Mouse (Mus musculus): Measurements from ENCODE around the gene Fbp1.
"Not testable (repeated sequence)": the region's sequence is repeated elsewhere in the genome, so short reads cannot be mapped to it uniquely, and the experiment has no call there.

Fbp1 gene

GRCm38 (mm10) chr13:62883925-62884324 lies 4.2 kb downstream of the Fbp1 start:
- no peak for DNase-seq

DNA sequence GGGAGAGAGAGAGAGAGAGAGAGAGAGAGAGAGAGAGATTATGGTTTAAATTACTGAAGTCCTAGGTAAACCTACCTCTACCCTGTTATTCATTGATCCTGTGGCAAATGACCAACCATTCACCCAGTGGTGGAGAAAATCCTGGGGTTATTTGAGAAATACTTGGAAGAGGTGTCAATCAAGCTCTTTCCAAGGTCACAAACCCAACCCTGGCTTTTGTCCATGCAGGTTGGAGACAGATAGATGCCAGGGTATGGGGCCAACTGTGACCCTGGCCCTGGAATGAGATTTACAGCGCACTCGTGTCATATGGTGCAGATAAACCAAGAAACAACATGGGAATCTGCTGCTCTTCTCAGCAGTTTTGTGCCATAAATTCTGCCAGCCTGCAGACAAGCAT lies 4.6 kb downstream of the Fbp1 start:
- DNase-seq, result no peak

- DNase-seq, result no peak
Observed at GRCm38 (mm10) chr13:62882856-62883255, 5.2 kb downstream of the Fbp1 start.

DNA sequence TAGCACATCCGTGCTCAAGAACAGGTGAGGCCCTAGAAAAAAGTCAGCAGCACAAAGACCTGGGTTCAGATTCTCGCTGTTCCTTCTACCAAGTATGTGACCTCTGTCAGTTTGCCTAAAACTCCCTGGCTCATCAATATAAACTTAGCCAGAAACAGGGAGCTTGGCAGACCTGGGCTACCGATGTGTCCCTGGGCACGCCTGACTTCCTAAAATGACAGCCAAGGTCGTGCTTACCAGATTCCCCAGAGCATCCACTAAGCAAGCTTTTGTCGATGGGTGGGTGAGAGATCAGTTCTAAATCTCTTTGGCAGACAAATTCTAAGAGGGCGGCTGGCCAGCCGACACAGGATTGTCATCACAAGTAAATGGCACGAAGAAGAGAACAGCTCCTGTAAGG lies 6.7 kb downstream of the Fbp1 start:
- DNase-seq, result no peak

- peak; percentile 28 to 54 for DNase-seq
Observed at GRCm38 (mm10) chr13:62879831-62880615, 8.1 kb downstream of the Fbp1 start.

- DNase-seq, result no peak
Observed at GRCm38 (mm10) chr13:62879411-62879810, 8.7 kb downstream of the Fbp1 start.

- no peak for DNase-seq
Observed at GRCm38 (mm10) chr13:62877247-62877646, 10.8 kb downstream of the Fbp1 start.

DNA sequence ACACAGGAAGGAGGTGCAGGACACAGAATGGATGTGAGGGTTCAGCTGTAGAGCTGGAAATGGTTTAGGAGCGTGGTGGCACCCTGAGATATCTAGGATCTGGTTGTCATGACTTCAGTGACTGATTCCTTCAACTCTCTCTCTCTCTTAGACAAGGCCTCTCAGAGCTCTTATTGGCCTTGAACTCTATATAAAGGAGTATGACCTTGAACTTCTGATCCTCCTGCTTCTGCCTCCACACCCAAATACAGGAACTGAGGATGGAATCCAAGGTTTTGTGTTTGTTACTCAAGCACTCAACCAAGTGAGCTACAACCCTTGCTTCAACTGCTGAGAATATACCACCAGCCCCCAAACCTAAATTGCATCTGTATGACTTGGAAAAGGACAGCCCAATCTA lies 12.0 kb downstream of the Fbp1 start:
- DNase-seq, result no peak

DNA sequence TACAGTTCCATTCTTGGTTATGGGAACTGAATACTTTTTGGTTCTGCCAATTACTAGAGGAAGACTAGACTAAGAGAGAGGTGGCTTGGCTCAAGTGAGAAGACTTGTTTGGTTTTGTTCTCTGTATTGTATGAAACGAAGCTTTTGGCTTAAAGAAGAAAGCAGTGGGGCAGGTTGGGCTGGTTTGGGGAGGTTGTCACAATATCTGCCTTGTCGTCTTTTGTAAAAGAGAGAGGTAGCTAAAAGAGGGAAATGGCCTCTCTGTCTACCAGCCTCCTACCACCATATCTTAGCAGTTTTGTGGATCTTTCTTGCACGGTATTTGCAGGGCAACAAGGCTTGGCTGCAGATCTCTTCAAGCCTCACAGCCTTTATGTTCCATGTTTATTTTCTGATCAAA lies 15.8 kb downstream of the Fbp1 start:
- no peak for DNase-seq

DNA sequence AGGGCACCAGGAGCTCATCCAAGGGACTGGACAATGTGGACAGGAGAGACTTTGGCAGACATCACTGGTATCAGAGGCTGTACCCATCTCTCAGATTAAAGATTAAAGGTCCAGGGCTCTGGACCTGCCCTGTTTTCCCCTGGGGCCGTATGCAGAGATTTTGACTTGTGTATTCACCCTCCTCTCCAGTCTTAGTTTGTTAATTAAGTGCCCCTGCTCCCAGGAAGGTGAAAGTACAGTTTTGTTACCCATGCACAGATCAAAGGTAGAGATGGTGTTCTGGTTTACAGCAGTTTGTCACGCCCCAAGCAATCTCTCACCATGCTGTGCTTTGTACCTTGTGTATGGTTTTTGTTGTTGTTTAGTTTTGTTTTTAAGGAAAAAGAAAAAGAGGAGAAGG lies 17.5 kb downstream of the Fbp1 start:
- no peak for DNase-seq

- DNase-seq, result no peak
Observed at GRCm38 (mm10) chr13:62866817-62867216, 21.3 kb downstream of the Fbp1 start.

DNA sequence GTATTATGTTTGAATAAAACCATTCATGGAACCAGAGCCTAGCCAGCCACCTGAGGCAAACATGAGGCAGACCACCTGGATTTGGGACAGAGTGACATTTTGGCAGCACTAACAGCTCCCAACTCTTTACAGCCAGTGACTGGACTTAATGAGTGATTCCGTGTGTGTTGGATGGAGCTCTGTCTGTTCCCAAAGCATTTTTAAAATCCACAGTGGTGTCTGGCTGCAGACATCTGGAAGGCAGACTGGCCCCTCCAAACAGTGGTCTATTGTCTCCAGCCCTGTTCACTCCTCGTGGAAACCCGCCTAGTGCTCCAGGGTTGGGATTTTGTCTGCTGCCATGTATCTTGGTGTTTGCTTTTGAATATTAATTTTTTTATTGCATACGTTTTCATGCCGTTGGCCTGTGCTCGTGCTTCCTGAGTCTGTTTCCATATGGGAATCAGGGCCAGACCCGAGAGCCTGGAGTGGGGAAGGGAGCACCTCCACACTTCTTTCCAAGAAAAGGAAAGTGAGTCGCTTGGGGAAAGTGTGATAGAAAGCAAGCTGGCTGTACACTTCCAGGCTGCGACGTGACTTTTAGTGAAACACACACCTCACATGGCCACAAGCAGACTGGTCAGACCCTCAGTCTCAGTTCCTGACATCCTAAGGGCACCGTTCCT lies 22.3 kb downstream of the Fbp1 start:
- DNase-seq, result no peak

- no peak for DNase-seq
Observed at GRCm38 (mm10) chr13:62863771-62864170, 24.3 kb downstream of the Fbp1 start.

GRCm38 (mm10) chr13:62862875-62863274 lies 25.2 kb downstream of the Fbp1 start:
- DNase-seq, result no peak

DNA sequence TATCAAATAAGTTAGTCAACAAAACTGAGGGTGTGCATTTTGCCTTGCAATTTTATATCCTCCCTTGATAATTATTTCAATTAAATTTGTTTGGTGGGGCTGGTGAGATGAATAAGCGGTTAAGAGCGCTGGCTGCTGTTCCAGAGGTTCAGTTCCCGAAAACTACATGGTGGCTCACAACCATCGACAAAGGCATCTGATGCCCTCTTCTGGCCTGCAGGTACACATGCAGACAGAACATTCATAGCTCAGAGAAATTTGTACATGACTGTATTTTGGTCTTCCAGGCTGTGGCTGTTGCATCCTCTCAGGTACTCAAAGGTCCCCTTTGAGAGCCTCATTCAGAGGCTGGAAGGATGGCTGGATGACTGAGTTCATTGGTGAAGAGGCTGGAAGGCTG lies 28.0 kb downstream of the Fbp1 start:
- DNase-seq, result no peak

DNA sequence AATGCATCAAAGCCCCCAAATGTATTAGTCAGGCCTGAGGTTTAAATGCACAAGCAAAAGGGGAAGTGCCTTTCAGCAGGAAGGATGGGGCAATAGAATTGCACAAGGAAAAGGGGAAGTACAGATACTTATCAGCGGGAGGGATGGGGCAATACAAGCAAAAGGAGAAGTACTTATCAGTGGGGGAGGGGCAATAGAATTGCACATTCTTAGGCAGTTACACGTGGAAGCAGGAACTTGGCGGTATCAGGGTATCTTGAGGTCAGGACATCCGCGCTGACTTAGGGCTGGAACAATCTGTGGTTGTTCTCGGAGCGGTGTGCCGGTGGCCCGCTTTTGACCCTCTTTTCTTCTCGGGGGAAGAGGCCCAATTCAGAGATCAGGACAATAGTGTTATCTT lies 28.8 kb downstream of the Fbp1 start:
- DNase-seq, result not testable (repeated sequence)

- no peak for DNase-seq
Observed at GRCm38 (mm10) chr13:62857941-62858915, 29.9 kb downstream of the Fbp1 start, which contains the start of gene Fbp2. Gene Fbp2 (minus strand): TSS chr13:62858422.

- no peak for DNase-seq
Observed at GRCm38 (mm10) chr13:62856850-62857249, 31.2 kb downstream of the Fbp1 start.

- peak; percentile 32 to 57 for DNase-seq
Observed at GRCm38 (mm10) chr13:62856305-62856675, 31.8 kb downstream of the Fbp1 start.

GRCm38 (mm10) chr13:62855396-62856304 lies 32.4 kb downstream of the Fbp1 start:
- DNase-seq, result no peak

- DNase-seq, result peak; percentile 18 to 19
Observed at GRCm38 (mm10) chr13:62854666-62855065, 33.4 kb downstream of the Fbp1 start.

- DNase-seq, result no peak
Observed at GRCm38 (mm10) chr13:62833341-62833740, 54.7 kb downstream of the Fbp1 start.

All from thymus, adult 18-20 months (tissue).